Mouse (Mus musculus) liver, embryonic 14.5 days (tissue): ENCODE measurements around the gene Srgap2.

Source experiments
- CTCF ChIP-seq: IDR thresholded peaks from 2 replicates; pipeline ENCODE4 v1.5.1; 2016; ENCODE audit warnings: antibody characterized with exemption, low read depth, control low read depth
- EP300 ChIP-seq: IDR thresholded peaks from 2 replicates; pipeline ENCODE4 v1.6.1; 2016; ENCODE audit warnings: antibody characterized with exemption, low read depth

- TF ChIP-seq CTCF (no peak), EP300 (no peak)
Measured at GRCm38 (mm10) chr1:131336017-131336416, 191.1 kb downstream of the Srgap2 start.
